Mouse (Mus musculus) ZHBTc4 (cell line): ENCODE data around the gene Tfap2a.
A peak's percentile ranks its signal among the peaks of the same experiment; 100 is the strongest.

Experiments
- DNase-seq: peaks from one replicate; pipeline ENCODE4 v3.0.0-alpha.2; 2011; ENCODE audit warnings: low read depth, low spot score

The Tfap2a gene

DNA sequence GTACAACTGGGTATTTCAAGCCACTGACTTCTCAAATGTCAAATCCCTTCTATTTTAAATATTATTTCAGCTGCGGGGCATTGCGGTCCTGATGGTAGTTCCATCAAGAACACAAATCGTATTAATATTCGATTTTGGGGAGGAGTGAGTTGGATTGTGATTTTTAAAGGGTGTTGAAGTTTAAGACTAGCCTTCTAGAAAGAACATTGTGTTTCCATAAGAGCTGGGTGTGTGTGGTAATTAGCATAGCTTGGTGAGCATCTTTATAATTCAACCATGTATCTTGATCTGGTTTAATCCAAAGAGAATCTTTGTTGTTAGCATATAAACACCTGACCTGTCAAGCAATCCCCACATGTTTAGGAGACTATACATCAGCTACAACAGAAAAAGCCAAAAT, 24.9 kb downstream of the Tfap2a start:
- no peak for DNase-seq

DNA sequence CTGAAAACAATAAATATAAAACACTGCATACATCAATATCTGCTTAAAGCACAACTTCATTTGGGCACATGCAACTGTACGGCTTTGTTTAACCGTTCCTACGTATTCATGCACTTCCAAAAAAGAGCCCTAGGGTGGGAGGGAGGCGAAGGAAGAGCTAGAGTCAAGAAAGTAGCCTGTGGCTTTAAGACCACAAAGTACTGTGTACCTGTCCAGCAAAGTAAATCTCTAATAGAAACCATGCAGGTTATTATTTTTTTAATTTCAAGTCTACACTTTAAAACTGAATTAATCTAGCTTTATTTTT, 25.7 kb downstream of the Tfap2a start:
- no peak for DNase-seq

DNA sequence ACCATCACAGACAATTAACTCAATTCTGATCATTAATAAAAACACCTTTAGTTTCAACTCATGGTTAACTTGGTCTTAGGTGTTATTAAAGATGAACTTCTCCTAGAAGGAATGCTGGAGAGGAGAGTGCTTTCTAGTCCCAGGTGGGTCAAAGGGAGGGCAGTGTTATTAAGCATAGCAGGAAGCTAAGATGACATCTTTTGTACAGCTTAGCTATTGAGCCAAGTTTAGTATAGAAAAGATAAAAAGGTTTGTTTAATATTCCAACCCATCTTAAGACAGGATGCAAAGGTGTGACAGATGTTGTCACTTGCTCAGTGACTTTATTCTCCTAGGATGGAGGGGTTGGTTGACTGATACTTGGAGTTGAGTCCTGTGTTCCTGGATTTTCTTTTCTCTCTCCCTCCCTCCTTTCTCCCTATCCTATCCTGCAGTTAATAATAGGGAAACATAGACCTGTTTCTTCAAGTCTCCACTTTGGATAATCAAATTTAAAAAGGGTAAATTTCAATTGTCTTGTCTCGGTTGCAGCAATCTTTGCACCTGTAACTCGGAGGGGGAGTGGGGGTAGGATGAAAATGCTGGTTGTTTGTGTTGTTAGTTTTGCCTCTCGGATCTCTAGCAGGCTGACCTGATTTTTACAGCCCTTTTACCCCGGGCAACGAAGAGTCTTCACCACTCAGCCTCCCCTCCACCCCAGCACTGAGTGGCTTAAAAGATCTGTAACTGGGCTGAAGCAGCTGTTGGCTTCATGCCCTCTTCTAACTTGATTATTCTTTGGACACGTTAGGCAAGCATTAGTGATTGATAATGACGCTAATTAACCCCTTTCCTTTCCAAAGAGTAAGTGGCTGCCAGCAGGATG, 26.3 kb downstream of the Tfap2a start:
- DNase-seq: no peak

DNA sequence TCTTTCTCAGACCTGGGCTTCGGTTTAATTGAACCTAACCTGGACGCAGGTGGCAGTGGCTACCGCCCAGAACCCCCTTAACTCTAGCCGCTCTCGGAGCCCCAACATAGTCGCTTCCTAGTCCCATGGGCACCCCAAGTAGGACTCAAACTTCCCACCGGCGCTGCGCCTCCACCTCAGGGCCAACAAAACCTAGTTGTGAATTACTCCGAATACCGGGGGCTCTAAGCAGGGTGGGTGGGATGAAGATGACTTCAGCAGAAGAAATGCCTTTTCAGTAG, 28.2 kb downstream of the Tfap2a start:
- DNase-seq: no peak

DNA sequence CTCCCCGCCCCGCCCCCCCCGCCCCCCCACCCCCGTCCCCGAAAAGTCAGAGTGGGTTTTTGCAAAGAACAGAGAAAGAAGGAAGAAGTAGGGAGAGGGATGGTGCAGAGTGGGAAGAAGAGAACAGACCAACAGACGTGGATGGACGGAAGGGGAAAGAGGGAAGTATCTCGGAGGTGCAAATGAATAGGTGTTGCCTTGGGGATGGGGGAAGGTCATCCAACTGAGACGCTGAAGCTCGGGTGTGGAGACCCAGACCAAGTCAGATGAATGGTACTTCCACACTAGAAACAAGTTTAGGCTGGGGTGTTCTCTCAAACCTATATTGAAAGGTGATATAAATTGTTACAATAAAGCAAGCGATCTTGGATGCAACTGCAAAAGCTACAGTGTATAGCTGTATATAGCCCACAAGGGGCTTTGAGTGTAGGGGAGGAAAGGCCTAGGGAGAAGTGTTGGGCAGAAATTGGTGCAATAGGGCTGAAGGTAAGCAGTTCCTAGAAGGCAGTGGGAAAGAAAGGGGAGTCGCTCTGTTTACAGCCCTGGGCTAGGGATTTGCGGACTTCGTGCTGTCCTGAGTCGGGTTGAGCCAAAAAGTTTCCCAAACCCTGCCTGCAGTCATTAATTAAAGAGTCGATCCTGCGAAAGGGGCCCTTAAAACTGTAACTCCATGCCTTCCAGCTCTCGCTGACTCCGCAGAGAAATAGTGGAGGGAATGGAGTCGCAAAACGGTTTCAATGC, 28.7 kb downstream of the Tfap2a start:
- DNase-seq: peak; percentile 56

DNA sequence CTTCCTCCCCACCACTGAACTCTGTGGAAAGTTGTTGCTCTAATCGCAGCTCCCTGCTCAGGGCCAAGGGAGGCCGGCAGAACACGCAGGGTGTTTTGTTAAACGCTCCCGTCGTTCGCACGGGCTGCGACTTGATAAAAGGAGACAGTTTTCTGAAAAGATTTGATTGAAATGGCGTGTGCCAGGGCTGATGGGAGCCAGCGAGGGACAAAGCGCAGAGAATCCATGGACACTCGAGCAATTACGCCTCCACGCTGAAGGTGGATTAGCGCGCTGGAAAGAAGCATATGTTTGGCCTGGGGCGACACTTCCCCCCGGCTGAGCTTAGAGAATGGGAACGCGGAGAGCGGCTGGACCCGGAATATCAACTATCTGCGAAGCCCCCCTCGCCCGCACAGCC, 29.3 kb downstream of the Tfap2a start:
- peak; percentile 67 for DNase-seq

DNA sequence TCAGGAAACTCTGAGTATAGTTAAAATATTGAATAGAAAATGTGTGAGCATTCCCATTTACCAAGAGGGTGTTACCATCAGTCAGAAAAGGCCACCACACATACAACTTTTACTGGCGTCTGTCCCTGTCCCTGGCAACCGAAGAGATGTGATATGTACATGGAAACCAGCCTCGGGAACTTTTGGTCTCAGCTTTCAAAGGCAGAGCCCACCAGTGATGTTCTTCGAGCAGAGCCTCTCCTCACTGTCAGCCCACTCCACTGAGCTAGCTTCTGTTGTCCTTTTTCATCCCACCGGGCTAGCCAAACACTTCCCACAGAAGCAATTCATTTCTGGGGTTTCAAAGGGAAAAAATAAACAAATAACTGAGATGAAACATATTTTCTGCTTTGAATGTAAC, 29.9 kb downstream of the Tfap2a start:
- no peak for DNase-seq

DNA sequence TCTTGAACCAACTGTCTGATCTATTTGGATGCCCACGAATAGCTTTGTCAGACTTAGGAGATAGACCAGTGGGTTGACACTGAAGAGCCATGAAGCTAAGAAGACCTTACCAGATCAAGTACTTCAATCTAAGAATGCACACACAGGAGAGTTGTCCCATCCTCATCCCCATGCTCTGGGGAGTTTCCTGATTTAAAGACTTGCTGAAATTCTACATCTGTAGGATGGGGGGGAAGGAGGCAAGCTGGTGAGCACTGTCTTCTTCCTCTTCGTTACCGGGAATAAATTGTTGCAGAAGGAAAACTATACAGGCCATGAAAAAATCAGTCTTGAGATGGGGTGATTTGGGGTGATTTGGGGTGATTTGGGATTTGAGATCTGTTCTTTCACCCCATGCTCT, 30.5 kb downstream of the Tfap2a start:
- DNase-seq: no peak

DNA sequence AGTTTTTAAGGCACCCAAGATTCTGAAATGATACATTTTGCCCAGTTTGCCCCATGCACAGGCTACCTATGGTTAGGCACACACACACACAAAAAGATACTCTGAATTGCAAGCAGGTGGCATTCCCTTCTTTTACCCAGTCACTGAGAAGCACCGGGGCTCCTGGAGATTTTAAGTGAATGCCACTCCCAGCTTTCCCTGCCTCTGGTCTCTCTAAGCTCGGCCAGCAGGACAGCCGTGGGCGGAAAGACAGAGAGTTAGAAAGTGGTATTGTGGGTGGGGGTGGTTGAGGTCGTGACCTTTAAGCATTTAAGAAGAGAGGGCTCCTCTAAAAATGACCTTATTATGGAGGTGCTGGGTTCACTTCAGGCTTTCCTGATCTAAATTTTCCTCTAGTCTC, 31.6 kb downstream of the Tfap2a start:
- no peak for DNase-seq

DNA sequence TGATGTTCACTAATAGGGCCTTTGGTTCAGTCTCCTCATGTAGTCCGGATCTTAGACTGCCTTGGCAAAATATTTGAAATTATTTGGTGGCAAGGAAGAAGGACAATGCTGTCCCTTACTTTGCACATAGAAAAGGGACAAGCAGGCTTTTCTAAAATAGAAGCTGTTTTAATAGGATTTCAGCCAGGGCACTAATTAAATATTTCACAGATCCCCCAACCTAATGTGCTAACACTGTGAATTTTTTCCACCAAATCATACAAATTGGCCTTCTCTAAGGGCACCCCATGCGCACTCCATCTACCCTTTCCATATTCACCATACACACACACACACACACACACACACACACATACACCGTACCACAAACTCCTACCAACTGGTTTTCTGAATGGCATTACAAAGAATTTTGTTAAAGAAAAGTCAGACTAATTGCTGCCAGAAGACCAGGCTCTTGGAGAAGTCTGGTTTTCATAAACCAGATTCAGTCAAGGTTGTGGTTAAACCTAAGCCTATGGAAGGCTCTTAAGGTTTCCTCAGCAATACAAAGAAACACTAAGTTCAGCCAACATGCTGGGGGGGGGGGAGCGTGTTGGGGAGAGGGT, 32.3 kb downstream of the Tfap2a start:
- DNase-seq: no peak

DNA sequence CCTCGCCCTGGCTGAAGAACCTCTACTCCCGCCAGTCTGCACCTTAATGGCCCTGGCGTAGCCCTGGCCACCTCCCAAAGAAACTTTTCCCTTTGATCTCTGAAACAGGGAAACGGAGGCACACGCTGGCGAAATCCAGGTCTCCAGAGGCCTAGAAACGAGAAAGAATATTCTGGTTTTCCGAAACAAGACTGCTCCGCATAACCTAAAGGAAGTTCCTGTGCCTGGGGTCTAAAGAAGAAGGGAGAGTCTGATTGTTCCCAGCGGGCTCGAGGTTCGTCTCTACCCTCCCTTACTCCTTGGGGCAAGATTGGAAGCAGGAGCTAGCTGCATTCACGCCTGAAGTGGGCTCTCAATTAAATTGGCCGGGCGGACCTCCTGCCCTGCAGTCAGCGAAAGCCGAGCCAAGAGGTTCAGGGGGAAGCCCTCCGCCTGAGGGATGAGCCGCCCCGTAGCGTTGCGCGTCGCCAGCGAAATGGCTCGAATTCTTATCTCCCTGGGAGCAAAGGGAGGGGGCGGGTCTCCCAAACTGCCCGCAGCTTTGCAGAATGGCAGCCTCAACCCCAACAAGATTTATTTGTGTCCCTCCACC, 33.2 kb downstream of the Tfap2a start:
- DNase-seq: peak; percentile 80

DNA sequence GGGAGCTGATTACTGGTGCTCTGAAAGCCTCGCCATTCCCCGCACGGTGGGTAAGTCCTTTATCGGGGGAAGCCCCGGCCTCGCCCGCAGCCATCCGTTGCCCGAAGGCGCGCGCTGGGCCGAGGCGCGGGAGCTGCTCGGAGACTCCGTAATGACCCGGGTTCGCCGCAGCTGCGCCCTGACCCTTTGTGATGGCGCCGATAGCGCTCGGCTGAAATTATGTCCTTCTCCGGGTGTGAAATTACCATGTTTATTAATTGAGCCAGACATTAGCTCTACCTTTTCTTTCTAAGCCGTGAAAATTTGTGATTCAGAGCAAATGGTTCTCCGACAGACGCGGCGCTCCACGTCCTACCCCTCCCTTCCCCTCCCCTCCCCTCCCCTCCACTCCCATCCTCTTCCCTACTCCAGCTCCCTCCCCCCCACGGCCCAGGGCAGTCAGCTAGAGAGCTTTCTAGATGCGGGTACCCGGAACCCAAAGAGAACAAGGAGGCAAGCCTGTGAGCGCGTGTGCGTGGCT, 34.1 kb downstream of the Tfap2a start:
- DNase-seq: peak; percentile 84

DNA sequence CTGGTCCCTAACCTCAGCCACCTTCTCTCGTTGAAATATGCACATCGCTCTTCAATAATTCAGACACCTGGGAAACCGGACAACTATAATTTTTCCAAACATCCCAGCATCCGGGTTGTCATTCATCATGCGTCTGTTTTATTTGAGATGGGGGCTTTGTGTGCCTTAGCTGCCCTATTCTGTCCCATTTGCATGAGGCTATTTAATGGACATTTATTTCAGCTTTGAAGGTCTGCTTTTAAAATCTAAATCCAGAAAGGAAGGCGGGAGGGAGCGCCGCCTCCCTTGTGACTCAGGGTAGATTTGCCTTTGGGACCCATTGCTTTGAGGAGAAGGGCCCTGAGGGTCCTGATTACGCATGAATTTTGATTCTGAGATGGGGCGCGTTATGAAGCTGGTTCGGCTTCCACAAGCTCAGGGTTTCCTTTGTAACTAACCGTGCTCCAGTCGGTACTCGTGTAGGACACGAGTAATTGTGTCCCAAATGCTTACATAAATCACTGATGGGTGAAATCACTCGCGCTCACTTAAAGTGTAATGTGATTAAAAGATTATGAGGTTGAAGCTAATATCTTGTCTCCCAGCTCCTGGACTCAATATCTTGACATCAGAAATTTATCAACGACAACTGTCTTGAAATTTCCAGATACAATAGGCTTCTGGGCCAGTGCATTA, 34.9 kb downstream of the Tfap2a start:
- DNase-seq: no peak

DNA sequence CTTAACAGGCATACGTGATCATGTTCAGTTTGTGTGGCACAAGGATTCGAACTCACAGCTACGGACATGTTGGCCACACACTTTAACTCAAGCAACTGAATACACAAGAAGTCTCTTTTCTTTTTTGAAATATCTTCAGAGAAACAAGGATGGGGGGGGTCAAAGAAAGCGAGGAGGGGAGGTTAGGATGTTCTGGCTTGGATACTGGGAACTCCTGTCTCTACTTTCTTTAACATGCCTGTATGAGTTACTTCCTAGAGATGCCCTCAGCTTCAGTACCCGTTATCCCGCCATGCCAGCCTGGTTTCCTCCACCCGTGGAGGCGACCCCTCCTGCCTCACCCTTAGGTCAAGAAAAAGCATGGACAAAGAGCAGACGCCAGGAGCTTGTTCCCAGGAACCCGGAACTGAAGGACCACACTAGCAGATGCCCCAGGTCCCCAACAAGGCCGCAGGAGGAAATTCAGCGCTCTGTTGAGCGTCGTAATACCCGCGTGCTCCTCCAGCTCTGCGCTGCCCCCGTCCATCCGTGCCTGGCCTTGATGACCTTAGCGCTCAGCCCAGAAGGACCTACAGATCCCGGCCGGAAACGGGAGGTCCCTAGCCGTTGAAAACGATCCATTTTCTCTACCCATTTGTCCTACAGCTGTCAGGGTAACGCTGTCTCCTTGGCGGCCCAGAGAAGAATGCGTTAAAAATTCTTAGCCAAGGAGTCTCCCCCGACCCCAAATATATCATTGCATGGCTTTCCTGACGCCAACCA, 35.6 kb downstream of the Tfap2a start:
- no peak for DNase-seq

DNA sequence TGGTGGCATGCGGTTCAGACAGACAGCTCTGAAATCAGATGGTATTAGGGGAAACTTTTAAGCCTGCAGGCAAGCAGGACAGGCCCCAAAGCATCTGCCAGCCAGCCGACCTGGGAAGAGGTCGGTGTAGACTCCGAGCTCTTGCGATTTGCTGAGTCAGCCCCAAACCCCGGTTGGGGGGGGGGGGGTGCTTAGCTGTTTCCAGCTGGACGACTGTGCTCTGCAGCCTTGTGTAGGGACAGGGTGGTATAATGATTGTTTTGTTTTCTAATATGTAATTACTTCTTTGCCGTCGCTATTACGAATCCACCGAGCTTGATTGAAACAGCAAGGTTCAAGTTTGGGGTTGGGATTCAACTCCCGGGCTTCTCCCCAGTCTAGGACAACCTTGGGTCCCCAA, 36.5 kb downstream of the Tfap2a start:
- no peak for DNase-seq

DNA sequence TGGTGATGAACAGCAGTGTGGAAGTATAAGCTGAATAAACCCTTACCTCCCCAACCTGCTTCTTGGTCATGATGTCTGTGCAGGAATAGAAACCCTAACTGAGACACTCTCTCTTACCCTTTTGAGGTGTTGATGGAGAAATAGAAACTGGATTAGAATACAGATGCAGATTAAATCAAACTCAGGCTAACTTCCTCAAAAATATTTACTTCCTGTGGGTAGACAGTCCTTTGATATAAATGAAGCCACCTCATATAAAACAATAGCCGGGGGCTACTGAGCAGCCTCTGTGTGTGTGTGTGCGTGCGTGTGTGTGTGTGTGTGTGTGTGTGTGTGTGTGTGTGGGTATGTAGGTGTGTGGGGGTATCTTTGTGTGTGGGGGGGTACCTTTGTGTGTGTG, 52.4 kb downstream of the Tfap2a start:
- DNase-seq: no peak

DNA sequence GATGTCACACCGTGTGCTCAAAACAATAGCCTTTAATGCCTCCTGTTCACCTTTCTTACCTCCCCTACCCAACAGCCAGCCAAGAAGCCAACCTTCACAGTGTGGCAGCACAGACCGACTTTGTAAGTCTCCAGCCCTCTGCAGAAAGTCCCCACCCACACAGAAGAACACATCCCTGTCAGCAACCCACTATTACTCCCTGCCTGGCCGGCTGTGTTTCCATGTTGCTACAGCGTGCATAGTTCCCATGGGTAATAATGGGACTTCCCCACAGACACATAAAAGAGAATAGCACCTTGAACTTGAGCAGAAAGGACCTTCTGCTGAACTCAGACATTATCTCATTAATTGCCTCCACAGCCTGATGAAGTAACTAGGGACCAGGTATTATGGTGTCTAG, 61.4 kb downstream of the Tfap2a start:
- no peak for DNase-seq
